Mouse (Mus musculus) stomach, embryonic 16.5 days (tissue): ENCODE data around the gene Vps37c. TPM values are rescaled to one million over a fixed set of nuclear protein-coding genes. Genes with fewer than 3 reads are reported as not detected.

Experiments
- ATAC-seq: fragments of 200-750 bp; cut with Nextera tagmentation; 2 replicates; pipeline ENCODE4 v1.8.0; 2017; ENCODE audit warnings: moderate number of reproducible peaks, moderate TSS enrichment; ENCODE audit not compliant: insufficient read depth, low FRiP score
- H3K27ac ChIP-seq: fragments of 300-500 bp; sonication (generic); 2 replicates; pipeline ENCODE4 v1.5.1; 2014; ENCODE audit warnings: low read length
- H3K27me3 ChIP-seq: fragments of 300-500 bp; sonication (generic); 2 replicates; pipeline ENCODE4 v1.6.1; 2014; ENCODE audit warnings: low read length, control low read depth, mixed read lengths; ENCODE audit not compliant: control insufficient read depth, insufficient read depth
- H3K36me3 ChIP-seq: fragments of 300-500 bp; sonication (generic); 2 replicates; pipeline ENCODE4 v1.6.1; 2014; ENCODE audit warnings: low read length; ENCODE audit not compliant: control insufficient read depth, insufficient read depth
- H3K4me1 ChIP-seq: fragments of 300-500 bp; sonication (generic); 2 replicates; pipeline ENCODE4 v1.6.1; 2014; ENCODE audit warnings: low read length, control low read depth, mixed read lengths; ENCODE audit not compliant: control insufficient read depth, insufficient read depth
- H3K4me2 ChIP-seq: fragments of 300-500 bp; sonication (generic); 2 replicates; pipeline ENCODE4 v1.6.1; 2014; ENCODE audit warnings: low read depth, low read length, mixed read lengths
- H3K4me3 ChIP-seq: fragments of 300-500 bp; sonication (generic); replicated peaks from 2 replicates; pipeline ENCODE4 v1.5.1; 2014; ENCODE audit warnings: mild to moderate bottlenecking, low read length
- H3K9ac ChIP-seq: fragments of 300-500 bp; sonication (generic); 2 replicates; pipeline ENCODE4 v1.6.1; 2014; ENCODE audit warnings: low read length
- H3K9me3 ChIP-seq: fragments of 300-500 bp; sonication (generic); replicated peaks from 2 replicates; pipeline ENCODE4 v1.6.1; 2016; ENCODE audit warnings: low read length, control low read depth; ENCODE audit not compliant: control insufficient read depth
- WGBS: fragments of 180-500 bp; shearing (Covaris S2); extraction: QIAGEN DNeasy Blood & Tissue Kit; methylation state at CpG from one replicate; pipeline ENCODE4 v1.1.7; 2014; 5-methylcytosine and 5-hydroxymethylcytosine counted together
- polyA plus RNA-seq: library from polyadenylated mRNA; unstranded; fragments of >200 nt; fragmentation: Nextera tagmentation; extraction: Ambion mirVana; gene quantifications from 2 replicates; pipeline ENCODE4 v1.2.1, GENCODE M21; 2015

The Vps37c gene
- polyA plus RNA-seq, 1 experiment from 2014 or later = 48.7 TPM

DNA sequence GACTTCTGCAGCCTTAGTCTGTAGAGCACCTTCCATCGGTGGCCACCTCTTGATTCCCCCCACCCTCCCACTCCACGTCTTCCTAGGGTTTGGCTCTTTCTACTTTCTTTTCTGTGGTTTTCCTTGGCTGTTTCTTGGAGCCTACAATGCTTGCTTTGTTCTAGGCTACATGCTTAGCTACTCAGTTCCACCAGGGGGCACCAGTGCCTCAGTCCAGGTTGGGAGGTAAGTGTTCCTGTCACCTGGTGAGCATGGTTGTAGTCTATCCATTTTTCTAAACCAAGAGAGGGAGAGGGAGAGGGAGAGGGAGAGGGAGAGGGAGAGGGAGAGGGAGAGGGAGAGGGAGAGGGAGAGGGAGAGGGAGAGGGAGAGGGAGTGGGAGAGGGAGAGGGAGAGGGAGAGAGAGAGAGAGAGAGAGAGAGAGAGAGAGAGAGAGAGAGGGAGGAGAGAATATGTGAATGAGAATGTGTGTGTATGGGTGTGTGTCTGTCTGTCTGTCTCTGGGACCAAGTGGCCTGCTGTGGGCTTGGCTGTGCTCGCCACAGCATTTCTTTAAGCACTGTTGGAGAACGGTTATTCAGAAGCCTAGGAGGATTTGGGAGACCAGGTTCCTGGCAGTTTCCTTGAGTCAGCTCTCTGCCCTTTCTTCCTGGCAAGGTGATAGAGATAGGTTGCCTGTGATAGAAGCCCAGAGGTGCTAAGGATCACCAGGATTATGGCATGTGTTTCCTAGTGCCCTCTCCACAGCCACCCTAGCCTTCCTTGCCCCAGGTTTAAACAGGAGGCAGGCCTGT is 26.3 kb downstream of the Vps37c start:
- no peaks in the 10 kb centered on the region for H3K4me1 ChIP-seq
- H3K36me3 ChIP-seq = peaks cover 30% of the 10 kb centered on the region
- 36% methylated on average over 4 of the region's 4 CpGs for WGBS
- no peak overlapping the region for H3K27ac ChIP-seq
- no peak overlapping the region for H3K9ac ChIP-seq
- no peak overlapping the region for H3K4me3 ChIP-seq
- no peak overlapping the region for H3K4me2 ChIP-seq
- H3K27me3 ChIP-seq = no peaks in the 10 kb centered on the region
- ATAC-seq = peak; percentile 23; the same call in 1 of the 2 replicates
- H3K9me3 ChIP-seq = no peaks in the 10 kb centered on the region

DNA sequence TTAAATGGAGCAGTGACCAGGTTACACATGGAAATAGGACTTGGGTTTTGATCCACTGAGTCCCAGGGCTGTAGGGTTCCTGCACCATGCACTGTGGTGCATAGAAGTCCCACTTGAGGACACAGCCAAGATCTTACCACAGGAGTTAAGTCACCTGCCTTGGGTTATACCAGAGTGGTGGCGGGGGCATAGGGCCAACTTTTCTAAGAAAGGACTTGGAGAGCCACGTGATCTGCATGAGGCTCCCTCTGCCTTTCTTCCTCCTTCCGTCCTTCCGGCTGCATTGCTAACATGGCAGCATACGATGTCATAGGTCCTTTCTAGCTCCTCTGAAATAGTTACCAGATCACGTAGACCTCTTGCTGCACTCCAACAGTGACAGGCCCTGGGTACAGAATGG is 26.9 kb downstream of the Vps37c start:
- H3K9ac ChIP-seq = no peak overlapping the region
- no peak for ATAC-seq

DNA sequence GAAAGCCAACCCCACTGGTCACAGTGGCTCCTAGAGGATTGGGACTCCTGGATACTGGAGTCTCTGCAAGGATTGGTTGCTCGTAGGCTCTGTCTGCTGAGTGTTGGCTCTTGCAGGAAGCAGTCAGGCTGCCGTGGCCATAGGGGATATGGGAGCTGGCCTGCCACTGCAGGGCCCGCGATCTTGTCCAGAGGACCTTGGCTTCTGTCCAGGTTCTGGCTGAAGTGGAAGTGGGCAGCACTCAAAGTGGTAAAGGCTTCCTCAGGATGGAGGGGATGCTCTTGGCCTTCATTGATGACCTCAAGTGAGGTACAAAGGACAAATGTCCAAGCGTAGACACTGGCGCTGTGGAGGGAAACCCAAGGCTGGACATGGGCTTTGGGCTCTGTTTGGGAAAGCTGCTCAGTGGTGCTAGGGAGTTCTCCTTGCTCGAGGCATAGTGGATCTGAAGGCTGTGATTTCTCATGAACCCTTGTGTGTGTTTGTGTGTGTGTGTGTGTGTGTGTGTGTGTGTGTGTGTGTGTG is 29.8 kb downstream of the Vps37c start:
- no peaks in the 10 kb centered on the region for H3K9me3 ChIP-seq
- WGBS = 59% methylated on average over 7 of the region's 7 CpGs
- no peak overlapping the region for H3K9ac ChIP-seq
- H3K27ac ChIP-seq = no peak overlapping the region
- no peak overlapping the region for H3K4me3 ChIP-seq
- no peak overlapping the region for H3K4me2 ChIP-seq
- ATAC-seq = no peak
- peaks cover 5% of the 10 kb centered on the region; the same call in 1 of the 2 replicates for H3K4me1 ChIP-seq
- no peaks in the 10 kb centered on the region for H3K27me3 ChIP-seq
- peaks cover 7% of the 10 kb centered on the region; the same call in 1 of the 2 replicates for H3K36me3 ChIP-seq

More for the DNA sequence above, 26.9 kb downstream of the Vps37c start:
- no peaks in the 10 kb centered on the region for H3K27me3 ChIP-seq
- 84% methylated on average over 6 of the region's 6 CpGs for WGBS
- H3K4me2 ChIP-seq = no peak overlapping the region
- H3K36me3 ChIP-seq = peaks cover 26% of the 10 kb centered on the region
- H3K4me1 ChIP-seq = peaks cover 2% of the 10 kb centered on the region; the same call in 1 of the 2 replicates
- no peaks in the 10 kb centered on the region for H3K9me3 ChIP-seq
- no peak overlapping the region for H3K4me3 ChIP-seq
- H3K27ac ChIP-seq = no peak overlapping the region

DNA sequence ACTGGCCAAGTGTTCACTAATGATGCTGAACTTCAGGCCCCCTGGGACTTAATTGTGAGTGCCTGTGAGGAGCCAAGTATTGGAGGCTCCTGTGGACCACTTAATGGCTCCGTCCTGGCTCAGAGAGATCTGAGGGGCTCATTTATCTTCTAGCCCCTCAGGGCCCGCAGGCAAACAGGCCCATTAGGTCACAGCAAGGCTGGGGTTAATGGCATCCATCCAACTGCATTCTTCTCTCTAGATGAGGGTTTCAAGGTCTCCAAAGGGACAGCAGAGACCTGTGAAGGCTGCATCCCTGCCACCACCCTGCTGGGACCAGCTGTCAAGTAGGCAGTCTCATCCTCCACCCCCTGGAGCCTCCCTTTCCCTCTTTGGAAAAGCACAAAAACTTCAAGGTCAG is 31.2 kb downstream of the Vps37c start:
- H3K9ac ChIP-seq = 0 out of 2 replicates have a peak overlapping the region, but pooled peaks have one; percentile 20
- no peak overlapping the region for H3K4me3 ChIP-seq
- WGBS = 28% methylated on average over 2 of the region's 2 CpGs
- H3K27me3 ChIP-seq = no peaks in the 10 kb centered on the region
- H3K4me2 ChIP-seq = no peak overlapping the region
- no peak overlapping the region for H3K27ac ChIP-seq
- peaks cover 5% of the 10 kb centered on the region; the same call in 1 of the 2 replicates for H3K4me1 ChIP-seq
- H3K36me3 ChIP-seq = no peaks in the 10 kb centered on the region
- no peaks in the 10 kb centered on the region for H3K9me3 ChIP-seq
- no peak for ATAC-seq

GRCm38 (mm10) chr19:10720524-10720923 is 32.0 kb downstream of the Vps37c start:
- WGBS = 26% methylated on average over 3 of the region's 3 CpGs
- no peaks in the 10 kb centered on the region for H3K9me3 ChIP-seq

GRCm38 (mm10) chr19:10721064-10721463 is 32.5 kb downstream of the Vps37c start:
- Histone ChIP-seq H3K27ac (no peak overlapping the region), H3K9me3 (no peaks in the 10 kb centered on the region), H3K9ac (no peak overlapping the region), H3K36me3 (no peaks in the 10 kb centered on the region), H3K4me2 (no peak overlapping the region), H3K4me1 (peaks cover 5% of the 10 kb centered on the region; the same call in 1 of the 2 replicates), H3K27me3 (no peaks in the 10 kb centered on the region), H3K4me3 (no peak overlapping the region)
- WGBS = 51% methylated on average over 5 of the region's 5 CpGs
- ATAC-seq = no peak

More at GRCm38 (mm10) chr19:10720524-10720923, 32.0 kb downstream of the Vps37c start:
- Histone ChIP-seq H3K4me2 (no peak overlapping the region), H3K36me3 (no peaks in the 10 kb centered on the region), H3K9ac (no peak overlapping the region), H3K4me3 (no peak overlapping the region), H3K4me1 (peaks cover 5% of the 10 kb centered on the region; the same call in 1 of the 2 replicates), H3K27me3 (no peaks in the 10 kb centered on the region), H3K27ac (no peak overlapping the region; the same call in 1 of the 2 replicates)
- ATAC-seq = no peak

DNA sequence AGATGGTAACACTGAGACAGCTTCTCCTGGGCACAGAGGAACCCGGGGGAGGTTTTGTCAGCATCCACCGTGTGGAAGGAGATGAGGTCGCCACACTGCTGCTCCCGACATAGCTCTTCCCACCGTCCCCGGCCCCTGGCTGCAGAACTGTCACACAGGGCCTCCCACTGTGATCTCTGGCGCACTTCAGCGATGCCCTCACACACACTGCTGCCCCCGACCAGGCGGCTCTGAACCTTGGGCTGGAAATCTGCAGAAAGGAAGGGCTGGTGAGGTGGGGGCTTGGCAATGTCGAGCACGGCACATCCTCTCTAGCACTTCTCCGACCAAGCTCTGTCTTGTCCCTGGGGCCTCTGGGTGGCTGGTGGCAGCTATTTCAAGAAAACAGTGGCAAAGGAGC is 34.5 kb downstream of the Vps37c start:
- H3K4me1 ChIP-seq = peaks cover 5% of the 10 kb centered on the region; the same call in 1 of the 2 replicates
- no peak for ATAC-seq

DNA sequence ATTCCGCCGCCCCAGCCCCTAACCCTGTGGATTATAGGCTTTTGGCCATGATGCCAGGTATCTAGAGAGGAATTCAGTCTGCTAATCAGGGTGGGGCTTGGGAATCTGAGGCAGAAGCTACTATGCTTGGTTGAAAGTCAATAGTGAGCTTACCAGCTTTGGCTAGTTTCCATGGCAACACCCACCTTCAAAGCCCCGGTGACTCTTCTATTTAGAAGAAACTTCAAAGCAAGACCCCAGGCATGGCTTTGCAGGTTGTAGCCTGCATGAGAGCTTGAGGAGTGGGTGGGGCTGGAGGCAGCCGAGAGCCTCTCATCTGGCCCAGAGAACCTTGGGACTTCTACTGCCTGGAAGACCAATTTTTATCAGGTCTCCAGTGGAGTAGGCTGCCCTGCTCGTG is 35.1 kb downstream of the Vps37c start:
- H3K4me3 ChIP-seq = no peak overlapping the region
- H3K4me1 ChIP-seq = peaks cover 5% of the 10 kb centered on the region; the same call in 1 of the 2 replicates
- H3K9ac ChIP-seq = peak overlapping the region; percentile 37; the same call in 1 of the 2 replicates
- H3K27me3 ChIP-seq = no peaks in the 10 kb centered on the region
- H3K9me3 ChIP-seq = no peaks in the 10 kb centered on the region
- peak; percentile 59; the same call in 1 of the 2 replicates for ATAC-seq
- H3K27ac ChIP-seq = peak overlapping the region; percentile 84
- 33% methylated on average over 5 of the region's 5 CpGs for WGBS
- no peak overlapping the region for H3K4me2 ChIP-seq
- no peaks in the 10 kb centered on the region for H3K36me3 ChIP-seq

More for the DNA sequence above, 34.5 kb downstream of the Vps37c start:
- no peaks in the 10 kb centered on the region for H3K36me3 ChIP-seq
- no peaks in the 10 kb centered on the region for H3K27me3 ChIP-seq
- peak overlapping the region; percentile 37 for H3K9ac ChIP-seq
- WGBS = 16% methylated on average over 13 of the region's 13 CpGs
- H3K27ac ChIP-seq = peak overlapping the region; percentile 82
- 0 out of 2 replicates have a peak overlapping the region, but pooled peaks have one; percentile 2 for H3K4me3 ChIP-seq
- H3K9me3 ChIP-seq = no peaks in the 10 kb centered on the region
- peak overlapping the region; percentile 4; the same call in 1 of the 2 replicates for H3K4me2 ChIP-seq
